Mouse (Mus musculus) T-helper 17 cell (primary cell): ENCODE data around the gene Slc11a1.

Experiments
- in situ Hi-C, 2 experiments: fragments of 300-600 bp; cut with MboI, MseI; formaldehyde crosslinking; loops; 1 replicate in 1 of 2; 2 replicates in 1 of 2; pipeline ENCODE4 v1.15.1; 2025; ENCODE audit warnings: high pct_unique_total_duplicates in 2 of 2

The Slc11a1 gene

DNA sequence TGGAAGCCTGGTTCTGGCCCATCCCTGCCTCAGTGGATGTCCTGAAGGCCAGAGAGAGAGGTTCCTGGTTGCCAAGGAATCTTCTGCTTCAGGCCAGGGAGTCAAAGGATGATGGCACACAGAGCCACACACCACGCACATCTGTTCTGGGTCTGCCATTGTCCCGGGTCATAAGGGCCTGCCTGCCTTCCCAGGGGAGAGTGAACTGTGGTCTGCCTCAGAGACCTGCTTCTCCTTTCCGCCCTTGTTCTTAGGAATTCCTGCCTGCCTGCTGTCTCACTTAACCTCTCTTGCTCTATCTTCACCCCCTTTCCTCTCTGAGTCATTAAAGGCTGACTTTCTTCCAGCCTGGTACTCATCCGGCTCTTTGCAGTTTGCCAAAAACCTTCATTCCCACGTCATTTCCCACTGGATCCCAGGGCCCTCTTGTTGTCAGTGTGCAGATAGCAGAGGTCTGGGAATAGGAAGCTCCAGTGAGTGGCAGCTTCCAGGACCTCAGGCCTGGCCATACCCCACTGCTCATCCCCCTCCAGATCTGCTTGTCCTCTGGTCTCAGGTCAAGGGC, 22.4 kb upstream of the Slc11a1 start:
- in situ Hi-C loops = no loop called here

DNA sequence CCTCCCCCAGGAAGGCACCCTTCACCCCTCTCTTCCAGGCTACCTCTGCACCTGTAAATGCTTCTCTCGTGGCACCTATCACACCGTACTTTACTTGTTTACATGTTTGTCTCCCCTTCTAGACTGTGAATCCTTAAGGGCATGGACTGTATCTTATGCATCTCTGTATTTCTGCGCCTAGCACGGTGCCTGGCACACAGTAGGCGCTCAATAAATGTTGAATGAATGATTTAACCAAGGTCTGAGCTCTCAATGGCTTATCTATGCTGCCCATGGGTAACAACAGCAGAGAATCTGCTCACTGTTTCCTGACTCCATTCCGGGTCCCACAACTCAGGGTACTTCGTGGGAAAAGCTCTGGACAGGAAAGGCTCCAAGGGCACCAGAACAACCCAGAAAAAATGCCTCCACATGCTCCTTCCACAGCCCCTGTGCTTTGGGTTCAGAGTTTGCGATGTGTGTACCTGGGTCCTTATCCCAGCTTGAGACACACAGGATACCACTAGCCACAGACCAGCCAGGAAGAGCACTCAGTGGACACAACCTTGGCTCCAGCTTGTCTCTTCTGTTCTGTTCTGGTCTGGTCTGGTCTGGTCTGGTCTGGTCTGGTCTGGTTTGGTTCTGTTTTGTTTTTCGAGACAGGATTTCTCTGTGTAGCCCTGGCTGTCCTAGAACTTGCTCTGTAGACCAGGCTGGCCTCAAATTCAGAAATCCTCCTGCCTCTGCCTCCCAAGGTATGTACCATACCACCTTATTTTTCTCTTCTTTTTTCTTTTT, 21.4 kb upstream of the Slc11a1 start:
- in situ Hi-C loops = no loop called here

DNA sequence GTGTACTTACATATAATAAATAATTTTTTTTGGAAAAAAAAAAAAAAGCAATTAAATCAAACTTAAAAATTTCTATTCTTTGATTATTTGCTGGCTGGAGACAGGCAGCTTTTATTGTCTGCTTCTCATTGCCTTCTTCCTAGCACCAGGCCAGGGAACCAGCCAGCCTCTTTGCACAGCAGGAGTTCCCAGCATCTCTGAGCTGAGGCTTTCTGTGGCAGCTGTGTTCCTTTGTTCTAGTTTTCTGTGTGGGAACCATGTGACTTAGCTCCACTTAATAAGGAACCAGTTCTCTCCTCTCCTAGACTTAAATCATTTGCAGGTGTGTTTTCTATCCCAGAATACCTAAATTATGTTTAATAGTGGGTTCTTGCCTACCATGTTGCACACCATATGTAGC, 17.5 kb upstream of the Slc11a1 start:
- in situ Hi-C loops = no loop called here

DNA sequence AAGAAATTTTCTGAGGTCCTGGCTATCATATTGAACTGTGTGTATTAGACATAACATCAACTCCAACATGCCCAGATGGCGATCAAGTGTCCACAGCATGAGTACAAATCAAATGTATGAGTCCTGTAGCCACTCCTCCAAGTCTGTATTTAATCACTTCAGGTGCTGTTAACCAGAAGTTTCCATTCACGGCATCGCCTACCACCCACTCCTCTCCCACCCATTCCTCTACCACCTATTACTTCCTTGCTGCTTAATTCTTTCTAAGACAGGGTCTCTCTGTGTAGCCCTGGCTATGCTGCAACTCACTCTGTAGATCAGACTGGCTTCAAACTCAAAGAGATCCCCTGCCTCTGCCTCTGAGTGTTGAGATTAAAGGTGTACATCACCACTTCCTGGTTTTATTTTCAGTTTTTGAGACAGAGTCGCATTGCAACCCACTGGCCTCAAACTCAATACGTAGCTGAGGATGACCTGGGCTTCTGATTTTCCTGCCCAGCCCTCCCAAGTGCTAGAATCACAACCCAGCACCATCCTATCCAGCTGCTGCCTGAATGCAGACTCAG, 15.0 kb upstream of the Slc11a1 start:
- in situ Hi-C loops = no loop called here

DNA sequence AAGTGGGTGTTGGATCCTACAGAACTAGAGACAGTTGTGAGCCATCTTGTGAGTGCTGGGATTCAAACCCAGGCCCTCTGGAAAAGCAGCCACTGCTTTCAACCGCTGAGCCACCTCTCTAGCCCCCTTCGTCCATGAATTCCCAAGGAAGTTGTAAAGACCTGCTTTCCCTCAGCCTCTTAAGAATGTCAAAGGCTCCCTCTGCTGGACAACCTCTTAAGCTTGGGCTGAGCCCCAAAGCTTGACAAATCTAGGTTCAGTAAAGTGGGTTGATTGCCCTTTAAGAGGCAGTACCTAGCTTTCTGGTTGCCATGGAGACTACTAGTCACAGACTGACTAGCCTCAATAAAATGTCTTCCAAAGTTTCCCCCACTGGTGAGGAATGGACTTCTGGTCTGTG, 13.2 kb upstream of the Slc11a1 start, which contains the start of gene Catip:
TSS of gene Catip (plus strand) at position 297 of the 400 bp plus-strand sequence.
- in situ Hi-C loops = no loop called here

GRCm38 (mm10) chr1:74362325-74363229, 12.4 kb upstream of the Slc11a1 start:
- in situ Hi-C loops = no loop called here

DNA sequence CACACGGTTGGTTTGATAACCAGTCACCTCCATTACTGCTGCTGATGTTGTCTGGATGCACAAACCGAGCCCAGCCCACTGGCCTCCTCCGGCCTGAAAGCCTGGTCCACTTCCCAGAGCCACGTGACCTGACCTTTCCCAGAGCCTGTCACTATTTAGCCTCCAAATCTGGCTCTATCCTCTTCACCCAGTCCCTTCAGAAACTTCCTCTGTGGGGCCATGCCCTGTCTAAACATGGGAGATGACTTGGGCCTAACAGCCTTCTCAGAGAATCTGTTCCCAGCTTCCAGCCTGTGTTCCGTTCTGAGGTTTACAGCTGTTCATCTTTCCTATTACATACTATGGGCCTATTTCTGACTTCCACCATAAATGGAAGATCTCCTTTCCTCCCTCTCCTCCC, 11.6 kb upstream of the Slc11a1 start:
- in situ Hi-C loops = no loop called here

DNA sequence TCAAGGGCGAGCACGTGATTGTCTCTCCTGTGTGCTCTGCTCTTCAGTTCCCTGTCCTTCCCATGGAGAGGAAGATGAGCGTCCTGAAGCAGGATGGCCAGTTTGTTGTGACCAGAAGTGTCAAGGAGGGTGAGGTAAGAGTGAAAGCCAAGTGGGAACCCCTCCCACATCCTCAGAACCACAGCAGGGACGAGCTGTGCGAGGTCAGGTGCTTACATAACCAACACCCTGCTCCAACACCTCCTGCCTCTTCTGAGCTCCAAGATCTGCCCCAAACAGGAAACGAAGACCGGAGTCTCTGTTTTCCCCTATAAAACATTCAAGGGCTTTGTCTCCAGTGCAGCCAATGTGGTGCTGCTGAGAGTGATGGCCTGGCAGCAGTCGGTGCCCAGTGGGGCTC, 10.7 kb upstream of the Slc11a1 start:
- in situ Hi-C loops = no loop called here

GRCm38 (mm10) chr1:74367886-74368645, 6.9 kb upstream of the Slc11a1 start:
- in situ Hi-C loops = no loop called here

GRCm38 (mm10) chr1:74370040-74370439, 5.0 kb upstream of the Slc11a1 start:
- in situ Hi-C loops = no loop called here

DNA sequence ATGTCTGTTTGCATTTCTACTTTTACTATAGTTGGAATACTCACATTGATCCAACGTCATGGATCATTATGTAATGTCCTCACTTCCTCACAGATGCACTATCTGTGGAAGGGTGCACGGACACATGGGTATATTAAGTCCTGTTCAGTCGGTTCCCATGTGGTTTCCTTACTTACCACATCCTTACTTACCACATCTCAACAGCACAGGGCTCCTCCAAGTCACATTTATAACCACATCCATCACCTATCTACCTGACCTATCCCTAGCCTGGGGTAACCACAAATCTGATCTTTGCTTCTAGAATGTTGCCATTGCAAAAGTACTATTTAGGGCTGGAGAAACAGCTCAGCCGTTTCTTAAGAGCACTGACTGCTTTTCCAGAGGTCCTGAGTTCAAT, 1.6 kb upstream of the Slc11a1 start:
- in situ Hi-C loops = no loop called here

GRCm38 (mm10) chr1:74375561-74375960, 566 bp downstream of the Slc11a1 start:
- in situ Hi-C loops = loop anchor here (25.0 kb wide), 2 partner anchors 88 to 1112 kb away; partner anchors contain the start of genes Aamp (in 1 of the 2), Chpf (in 1 of the 2), Gpbar1 (in 1 of the 2) and Pnkd (in 1 of the 2)

DNA sequence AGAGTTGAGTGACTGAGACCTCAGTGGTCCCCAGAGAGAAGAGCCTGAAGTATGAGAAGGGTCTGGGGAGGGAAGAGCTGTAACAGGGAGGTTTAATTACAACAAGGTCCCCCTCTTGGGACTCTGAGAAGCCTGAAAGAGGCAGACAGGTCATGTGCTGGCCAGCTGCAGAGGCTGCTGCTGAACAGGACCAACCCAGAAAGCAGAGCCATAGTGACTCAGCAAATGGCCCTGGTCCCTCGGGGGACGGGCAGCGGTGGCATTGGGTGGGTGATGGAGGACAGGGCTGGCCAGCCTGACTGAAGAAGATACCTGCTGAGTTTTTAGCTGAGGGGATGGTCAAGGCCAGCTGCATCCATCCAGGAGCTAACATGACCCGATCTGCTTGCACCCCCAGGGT, 1.4 kb downstream of the Slc11a1 start:
- in situ Hi-C loops = loop anchor here (25.0 kb wide), 2 partner anchors 89 to 1111 kb away; partner anchors contain the start of genes Aamp (in 1 of the 2), Chpf (in 1 of the 2), Gpbar1 (in 1 of the 2) and Pnkd (in 1 of the 2)

GRCm38 (mm10) chr1:74379058-74379504, 4.1 kb downstream of the Slc11a1 start:
- in situ Hi-C loops = loop anchor here (25.0 kb wide), 2 partner anchors 92 to 1108 kb away; partner anchors contain the start of genes Aamp (in 1 of the 2), Chpf (in 1 of the 2), Gpbar1 (in 1 of the 2) and Pnkd (in 1 of the 2)

GRCm38 (mm10) chr1:74380484-74380883, 5.5 kb downstream of the Slc11a1 start:
- in situ Hi-C loops = loop anchor here (5.0 to 25.0 kb wide), 3 partner anchors 73 to 1107 kb away; partner anchors contain the start of genes Aamp (in 1 of the 2), Chpf (in 1 of the 2), Gpbar1 (in 1 of the 2) and Pnkd (in 1 of the 2)

DNA sequence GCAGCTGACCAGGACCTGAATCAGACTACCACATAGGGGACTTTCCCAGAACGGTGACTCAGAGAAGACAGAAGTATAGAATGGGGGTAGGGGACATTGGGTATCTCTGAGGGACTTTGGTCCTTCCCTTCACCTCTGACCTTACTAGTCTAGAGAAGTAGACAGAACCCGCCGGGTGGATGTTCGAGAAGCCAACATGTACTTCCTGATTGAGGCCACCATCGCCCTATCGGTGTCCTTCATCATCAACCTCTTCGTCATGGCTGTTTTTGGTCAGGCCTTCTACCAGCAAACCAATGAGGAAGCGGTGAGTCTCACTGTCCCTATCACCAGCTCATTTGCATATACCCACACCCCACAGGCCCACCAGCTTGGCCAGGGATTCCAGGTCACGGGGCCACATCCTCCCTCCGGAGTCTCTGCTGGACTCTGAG, 6.6 kb downstream of the Slc11a1 start:
- in situ Hi-C loops = loop anchor here (5.0 to 25.0 kb wide), 3 partner anchors 74 to 1106 kb away; partner anchors contain the start of genes Aamp (in 1 of the 2), Chpf (in 1 of the 2), Gpbar1 (in 1 of the 2) and Pnkd (in 1 of the 2)

DNA sequence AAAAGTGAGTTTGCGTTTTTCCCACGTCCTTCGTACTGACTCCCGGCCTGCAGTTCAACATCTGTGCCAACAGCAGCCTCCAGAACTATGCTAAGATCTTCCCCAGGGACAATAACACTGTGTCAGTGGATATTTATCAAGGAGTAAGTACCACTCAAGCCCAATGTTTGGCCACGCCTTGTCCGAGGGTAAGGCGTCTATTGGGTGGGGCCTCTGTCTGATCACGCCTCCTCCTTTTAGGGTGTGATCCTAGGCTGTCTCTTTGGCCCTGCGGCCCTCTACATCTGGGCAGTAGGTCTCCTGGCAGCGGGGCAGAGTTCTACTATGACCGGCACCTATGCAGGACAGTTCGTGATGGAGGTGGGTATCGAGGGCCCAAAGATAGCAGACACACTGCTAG, 8.4 kb downstream of the Slc11a1 start:
- in situ Hi-C loops = loop anchor here (5.0 to 25.0 kb wide), 3 partner anchors 76 to 1104 kb away; partner anchors contain the start of genes Aamp (in 1 of the 2), Chpf (in 1 of the 2), Gpbar1 (in 1 of the 2) and Pnkd (in 1 of the 2)

GRCm38 (mm10) chr1:74384525-74384924, 9.5 kb downstream of the Slc11a1 start:
- in situ Hi-C loops = loop anchor here (5.0 to 25.0 kb wide), 3 partner anchors 77 to 1103 kb away; partner anchors contain the start of genes Aamp (in 1 of the 2), Chpf (in 1 of the 2), Gpbar1 (in 1 of the 2) and Pnkd (in 1 of the 2)

- in situ Hi-C loops = loop anchor here (5.0 to 25.0 kb wide), 3 partner anchors 98 to 1102 kb away; partner anchors contain the start of genes Aamp (in 1 of the 2), Chpf (in 1 of the 2), Gpbar1 (in 1 of the 2) and Pnkd (in 1 of the 2)
Observed at GRCm38 (mm10) chr1:74385064-74385463, 10.1 kb downstream of the Slc11a1 start.
